Mouse (Mus musculus) C2C12 (cell line): ENCODE results near the gene Rab3d.

Experiments used
- CEBPB ChIP-seq: IDR thresholded peaks from one replicate; pipeline ENCODE4 v1.6.1; 2011; ENCODE audit warnings: low read depth, mild to moderate bottlenecking, control low read depth, moderate library complexity
- CTCF ChIP-seq: IDR thresholded peaks from one replicate; pipeline ENCODE4 v1.5.1; 2011; ENCODE audit not compliant: control insufficient read depth, insufficient read depth, insufficient read length
- FOSL1 ChIP-seq: IDR thresholded peaks from one replicate; pipeline ENCODE4 v1.8.0; 2011; ENCODE audit warnings: mild to moderate bottlenecking, low read length; ENCODE audit not compliant: poor library complexity, insufficient read depth, severe bottlenecking
- MAX ChIP-seq: IDR thresholded peaks from one replicate; pipeline ENCODE4 v1.6.1; 2011; ENCODE audit warnings: mild to moderate bottlenecking, control low read depth
- MYOD1 ChIP-seq: IDR thresholded peaks from one replicate; pipeline ENCODE4 v1.6.1; 2011; ENCODE audit warnings: low read depth; ENCODE audit not compliant: control insufficient read depth, insufficient read length
- MYOG ChIP-seq: IDR thresholded peaks from one replicate; pipeline ENCODE4 v1.6.1; 2011; ENCODE audit not compliant: control insufficient read depth, insufficient read length; ENCODE audit errors: extremely low read depth
- USF1 ChIP-seq: IDR thresholded peaks from one replicate; pipeline ENCODE4 v1.6.1; 2011; ENCODE audit warnings: low read depth, mild to moderate bottlenecking, control low read depth, moderate library complexity

GRCm38 (mm10) chr9:21935466-21936131 lies 17.6 kb upstream of the Rab3d start:
- no peak for TF ChIP-seq CTCF
- TF ChIP-seq USF1: no peak
- TF ChIP-seq MAX: no peak
- no peak for TF ChIP-seq FOSL1
- TF ChIP-seq MYOG: no peak
- no peak for TF ChIP-seq MYOD1
- no peak for TF ChIP-seq CEBPB
